Mouse (Mus musculus): ENCODE results near the gene Zfp773. TPM values are rescaled to one million over a fixed set of nuclear protein-coding genes. Genes with fewer than 3 reads are reported as not detected.

The Zfp773 gene
- 24.0 TPM for polyA plus RNA-seq (2017; shearing (Covaris generic))

GRCm38 (mm10) chr7:7136379-7136866, at the start of gene Zfp773:
TSS of gene Zfp773 (minus strand) at chr7:7136755.

DNA sequence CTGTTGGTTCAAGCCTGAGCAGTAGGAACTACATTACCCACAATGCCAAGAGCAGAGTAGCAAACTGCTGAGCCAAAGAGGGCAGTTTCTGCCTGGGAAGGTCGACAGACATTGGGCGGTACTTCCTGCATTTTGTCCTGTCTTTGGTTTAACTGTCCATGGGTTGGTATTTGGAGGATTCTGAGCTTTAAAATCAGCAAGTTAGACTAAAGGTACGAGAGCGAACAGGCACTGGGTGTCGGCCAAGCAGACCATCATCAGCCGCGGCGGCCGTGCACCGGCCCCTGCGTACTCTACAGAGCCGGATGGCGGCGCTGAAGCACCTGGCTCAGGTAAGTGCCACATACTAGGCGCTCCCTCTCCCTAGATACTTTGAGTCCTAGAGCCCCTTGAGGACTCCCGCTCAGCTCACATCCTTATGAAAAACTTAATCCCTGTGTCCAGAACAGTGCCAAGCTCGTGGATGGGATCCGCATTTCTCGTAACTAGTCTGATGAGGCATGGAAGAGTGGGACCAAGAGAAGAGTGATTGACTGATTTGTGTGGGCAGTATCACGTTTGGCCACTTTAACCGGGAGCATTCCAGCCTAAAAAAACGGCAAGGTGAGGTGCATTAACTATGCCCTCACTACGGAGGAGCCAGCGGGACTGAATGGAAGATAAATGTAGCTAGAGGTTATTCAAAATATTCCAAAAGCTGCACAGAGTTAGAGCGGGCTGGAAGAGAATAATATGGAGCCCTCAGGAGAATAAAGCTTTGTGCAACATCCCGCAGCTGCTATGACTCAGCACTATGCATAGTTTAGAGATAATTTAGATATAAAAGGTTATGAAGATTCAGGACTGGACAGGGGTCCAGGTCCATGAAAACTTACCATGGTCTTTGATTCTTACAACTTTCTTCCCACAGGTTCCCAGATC, 34.9 kb upstream of the Zfp773 start, which contains the start of gene Zfp418:
Zfp418 (plus strand) TSS at position 104 of the 921 bp plus-strand sequence.

DNA sequence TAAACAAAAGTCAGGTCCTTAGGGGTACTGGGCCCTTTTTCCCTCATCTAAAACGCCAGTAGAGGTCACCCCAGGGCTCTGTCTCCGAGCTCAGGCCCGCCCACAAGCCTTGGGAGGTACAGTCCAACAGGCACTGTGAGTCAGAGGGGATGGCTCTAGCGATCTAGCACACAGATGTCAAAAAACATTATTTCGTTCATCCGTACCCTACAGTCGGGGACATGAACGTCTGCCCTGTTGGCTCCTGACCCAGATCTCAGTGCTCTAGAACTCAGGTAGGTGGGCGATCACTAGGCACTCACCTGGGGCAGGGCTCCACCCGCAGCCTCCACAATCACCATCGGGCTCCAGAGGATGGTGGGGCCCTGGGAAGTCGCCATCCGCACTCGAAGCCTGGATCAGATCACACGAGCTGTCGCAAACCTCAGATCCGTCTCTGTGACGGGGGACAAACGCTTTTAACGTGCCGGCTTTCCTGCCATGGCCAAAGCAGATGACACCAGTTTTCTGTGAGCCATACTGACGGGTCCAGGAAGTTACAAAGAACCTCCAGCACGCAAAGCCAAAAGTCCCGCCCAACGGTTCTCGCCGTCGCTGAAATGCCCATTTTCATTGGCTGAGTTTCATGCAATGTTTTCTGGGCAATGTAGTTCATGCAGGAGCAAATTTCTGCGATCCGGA, 15.5 kb downstream of the Zfp773 start, which contains the start of gene Zfp954:
Zfp954 (minus strand) TSS at position 568 of the 681 bp plus-strand sequence.

Other genes starting within 250 kb of the Zfp773 start
- not detected for gene Aurkc, start 141.5 kb downstream of the Zfp773 start, polyA plus RNA-seq (2017; shearing (Covaris generic))
- gene Zfp954, start 15.3 kb downstream of the Zfp773 start, polyA plus RNA-seq (2017; shearing (Covaris generic)) = 67.5 TPM
- gene Zfp418, start 34.6 kb upstream of the Zfp773 start, polyA plus RNA-seq (2017; shearing (Covaris generic)) = 1.4 TPM
- 2.0 TPM for gene Zfp772, start 73.2 kb upstream of the Zfp773 start, polyA plus RNA-seq (2017; shearing (Covaris generic))
- gene Vmn2r29, start 110.6 kb upstream of the Zfp773 start, polyA plus RNA-seq (2017; shearing (Covaris generic)) = not detected
- 0.85 TPM for gene Gm45844, start 141.5 kb upstream of the Zfp773 start, polyA plus RNA-seq (2017; shearing (Covaris generic))
- 65.0 TPM for gene Clcn4, start 164.1 kb upstream of the Zfp773 start, polyA plus RNA-seq (2017; shearing (Covaris generic))
- gene Vmn2r30, start 200.9 kb upstream of the Zfp773 start, polyA plus RNA-seq (2017; shearing (Covaris generic)) = not detected
- gene Gm45783, start 237.8 kb upstream of the Zfp773 start, polyA plus RNA-seq (2017; shearing (Covaris generic)) = not detected

All from effector memory CD4-positive, alpha-beta T cell, adult 7 months (primary cell).